Mouse (Mus musculus) limb, embryonic 14.5 days (tissue): ENCODE results near the gene 1700122O11Rik. TPM values are rescaled to one million over a fixed set of nuclear protein-coding genes. Genes with fewer than 3 reads are reported as not detected.
A peak's percentile ranks its signal among the peaks of the same experiment; 100 is the strongest.

ENCODE experiments used
- ATAC-seq: fragments of 200-750 bp; cut with Nextera tagmentation; 2 replicates; pipeline ENCODE4 v1.8.0; 2017; ENCODE audit warnings: low read depth, moderate number of reproducible peaks, moderate TSS enrichment; ENCODE audit not compliant: low FRiP score
- DNase-seq: peaks from one replicate; pipeline ENCODE4 v3.0.0-alpha.2; 2015; ENCODE audit warnings: low spot score
- H3K27ac ChIP-seq: fragments of 300-500 bp; sonication (generic); replicated peaks from 2 replicates; pipeline ENCODE4 v1.5.1; 2014; ENCODE audit warnings: low read depth, mild to moderate bottlenecking, low read length, moderate library complexity, mixed read lengths
- H3K27me3 ChIP-seq: fragments of 300-500 bp; sonication (generic); 2 replicates; pipeline ENCODE4 v1.6.1; 2014; ENCODE audit warnings: low read length, mixed read lengths; ENCODE audit not compliant: control insufficient read depth, insufficient read depth
- H3K36me3 ChIP-seq: fragments of 300-500 bp; sonication (generic); 2 replicates; pipeline ENCODE4 v1.6.1; 2014; ENCODE audit warnings: mild to moderate bottlenecking, low read length, moderate library complexity, mixed read lengths; ENCODE audit not compliant: control insufficient read depth, insufficient read depth
- H3K4me1 ChIP-seq: fragments of 300-500 bp; sonication (generic); 2 replicates; pipeline ENCODE4 v1.6.1; 2014; ENCODE audit warnings: antibody characterized with exemption, low read length, mixed read lengths; ENCODE audit not compliant: control insufficient read depth, insufficient read depth
- H3K4me2 ChIP-seq: fragments of 300-500 bp; sonication (generic); replicated peaks from 2 replicates; pipeline ENCODE4 v1.6.1; 2014; ENCODE audit warnings: low read depth, mild to moderate bottlenecking, low read length, moderate library complexity; ENCODE audit not compliant: severe bottlenecking
- H3K4me3 ChIP-seq: fragments of 300-500 bp; sonication (generic); replicated peaks from 2 replicates; pipeline ENCODE4 v1.5.1; 2014; ENCODE audit warnings: low read length
- H3K9ac ChIP-seq: fragments of 300-500 bp; sonication (generic); 2 replicates; pipeline ENCODE4 v1.6.1; 2014; ENCODE audit warnings: mild to moderate bottlenecking, low read depth, low read length, moderate library complexity; ENCODE audit not compliant: severe bottlenecking
- H3K9me3 ChIP-seq: fragments of 300-500 bp; sonication (generic); 2 replicates; pipeline ENCODE4 v1.6.1; 2016; ENCODE audit warnings: low read length; ENCODE audit not compliant: control insufficient read depth
- POLR2A ChIP-seq: fragments of 200-500 bp; IDR thresholded peaks from 2 replicates; pipeline ENCODE4 v1.8.0; 2012; ENCODE audit warnings: inconsistent platforms, mild to moderate bottlenecking, moderate library complexity, borderline replicate concordance; ENCODE audit not compliant: insufficient read depth, insufficient read length; ENCODE audit errors: extremely low read depth
- WGBS: fragments of 180-500 bp; shearing (Covaris S2); extraction: QIAGEN DNeasy Blood & Tissue Kit; methylation state at CpG from one replicate; pipeline ENCODE4 v1.1.7; 2014; 5-methylcytosine and 5-hydroxymethylcytosine counted together
- polyA plus RNA-seq, 2 experiments: library from polyadenylated mRNA; depleted of rRNA in 1 of 2; stranded (reverse) in 1 of 2; unstranded in 1 of 2; fragments of >200 nt; fragmentation: Nextera tagmentation in 1 of 2; extraction: Ambion mirVana in 1 of 2; gene quantifications; 2 replicates each; pipeline versions ENCODE4 v1.2.1 to v1.2.3; 2012 to 2014

1700122O11Rik gene
- polyA plus RNA-seq, 2 experiments, result not detected

DNA sequence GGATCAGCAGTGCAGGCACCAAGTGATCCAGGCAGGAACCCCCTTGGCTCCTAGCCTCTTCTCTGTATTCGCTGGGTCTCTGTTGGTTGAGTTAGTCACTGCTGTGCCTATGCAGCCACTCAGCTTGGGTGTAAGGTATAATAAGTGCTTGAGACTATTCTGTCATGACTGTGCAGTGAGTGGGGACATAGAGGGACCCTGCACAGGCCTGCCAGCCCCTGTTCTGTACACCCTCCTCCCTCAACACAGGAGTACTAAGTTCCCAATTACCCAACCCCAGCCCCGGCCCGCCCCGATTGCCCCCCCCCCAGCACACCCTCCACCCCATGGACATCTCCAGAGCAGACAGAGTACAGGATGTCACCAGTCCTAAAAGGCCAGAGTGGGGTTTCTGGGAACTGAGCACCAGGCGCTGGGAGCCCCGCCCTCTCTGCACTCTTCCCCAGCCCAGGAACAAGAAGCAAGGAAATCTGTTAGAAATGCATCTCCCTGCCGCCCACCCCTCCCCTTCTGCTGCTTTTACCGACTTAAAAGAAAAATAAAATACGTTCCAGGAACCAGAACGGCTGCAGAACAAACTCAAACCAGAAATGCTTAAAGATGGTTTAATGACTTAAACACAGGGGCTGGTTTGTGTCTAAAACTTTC lies 26.2 kb upstream of the 1700122O11Rik start:
- peak; percentile 75 for ATAC-seq
- Histone ChIP-seq H3K9ac (0 out of 2 replicates have a peak overlapping the region, but pooled peaks have one; percentile 6), H3K4me3 (no peak overlapping the region), H3K9me3 (no peaks in the 10 kb centered on the region), H3K27ac (peak overlapping the region; percentile 86), H3K27me3 (no peaks in the 10 kb centered on the region), H3K4me2 (peak overlapping the region; percentile 28), H3K4me1 (peaks cover 36% of the 10 kb centered on the region), H3K36me3 (no peaks in the 10 kb centered on the region)
- TF ChIP-seq POLR2A, result no peak
- 17% methylated on average over 10 of the region's 10 CpGs for WGBS
- DNase-seq, result peak; percentile 76

DNA sequence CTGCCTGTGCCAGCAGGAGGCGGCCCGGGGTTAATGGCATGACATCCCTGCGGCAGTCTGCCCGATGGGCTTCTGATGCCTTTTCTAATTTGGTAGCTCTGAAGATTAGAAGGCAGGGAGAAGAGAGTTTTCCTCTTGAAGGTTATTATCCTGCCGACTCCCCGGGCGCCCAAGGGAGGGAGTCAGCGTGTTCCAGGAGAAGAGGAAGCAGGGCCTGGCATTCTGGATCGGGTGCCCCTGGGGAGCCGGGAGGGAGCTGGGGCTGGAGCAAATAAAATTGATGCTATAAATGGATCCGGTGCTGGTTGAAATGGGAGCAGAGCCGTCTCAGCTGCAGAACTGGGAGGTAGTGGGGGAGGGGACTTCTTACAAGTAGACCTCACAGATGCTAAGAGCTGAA lies 19.3 kb upstream of the 1700122O11Rik start:
- Histone ChIP-seq H3K4me3 (no peak overlapping the region), H3K4me2 (no peak overlapping the region; the same call in 1 of the 2 replicates), H3K9me3 (no peaks in the 10 kb centered on the region), H3K27ac (0 out of 2 replicates have a peak overlapping the region, but pooled peaks have one; percentile 15), H3K4me1 (peaks cover 16% of the 10 kb centered on the region), H3K27me3 (no peaks in the 10 kb centered on the region), H3K36me3 (no peaks in the 10 kb centered on the region), H3K9ac (peak overlapping the region; percentile 6; the same call in 1 of the 2 replicates)
- TF ChIP-seq POLR2A, result no peak
- ATAC-seq, result no peak
- under 1% methylated on average over 10 of the region's 12 CpGs for WGBS
- DNase-seq, result no peak

DNA sequence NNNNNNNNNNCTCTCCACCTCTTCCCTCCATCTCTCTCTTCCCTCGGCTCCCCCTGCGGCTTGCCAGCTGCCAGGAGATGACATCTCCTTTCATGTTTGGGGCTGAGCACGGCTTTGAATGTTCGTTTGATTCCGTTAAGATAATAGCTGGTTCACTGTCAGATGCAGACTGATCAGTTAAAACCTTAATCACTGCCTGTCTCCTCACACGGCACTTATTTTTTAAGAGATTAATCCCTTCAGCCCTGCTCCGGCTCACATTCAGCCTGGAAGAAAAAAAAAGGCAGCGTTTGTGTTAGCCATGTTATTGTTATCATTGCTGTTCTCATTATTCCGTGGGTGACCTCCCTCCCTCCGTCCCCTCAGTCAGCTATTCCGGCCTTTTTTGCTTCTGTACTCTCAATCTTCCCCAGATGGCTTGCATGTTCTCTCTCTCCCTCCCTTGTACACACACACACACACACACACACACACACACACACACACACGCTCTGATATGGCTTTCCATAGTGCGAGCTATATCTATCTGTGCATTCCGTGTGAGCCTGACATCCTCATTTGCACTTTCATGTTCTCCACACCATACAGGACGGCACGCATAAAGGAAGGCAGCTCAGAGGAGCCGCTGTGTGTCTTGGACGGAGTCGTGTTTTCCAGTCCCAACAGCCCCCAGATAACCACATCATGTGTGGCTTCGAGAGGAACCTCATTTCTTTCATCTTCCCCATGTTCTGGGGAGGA lies 17.2 kb upstream of the 1700122O11Rik start:
- Histone ChIP-seq H3K27me3 (no peaks in the 10 kb centered on the region), H3K4me3 (no peak overlapping the region), H3K9me3 (no peaks in the 10 kb centered on the region), H3K27ac (no peak overlapping the region), H3K36me3 (no peaks in the 10 kb centered on the region), H3K9ac (no peak overlapping the region), H3K4me2 (no peak overlapping the region), H3K4me1 (peaks cover 16% of the 10 kb centered on the region)
- DNase-seq, result no peak
- no peak for TF ChIP-seq POLR2A
- 48% methylated on average over 20 of the region's 20 CpGs for WGBS
- ATAC-seq, result no peak

DNA sequence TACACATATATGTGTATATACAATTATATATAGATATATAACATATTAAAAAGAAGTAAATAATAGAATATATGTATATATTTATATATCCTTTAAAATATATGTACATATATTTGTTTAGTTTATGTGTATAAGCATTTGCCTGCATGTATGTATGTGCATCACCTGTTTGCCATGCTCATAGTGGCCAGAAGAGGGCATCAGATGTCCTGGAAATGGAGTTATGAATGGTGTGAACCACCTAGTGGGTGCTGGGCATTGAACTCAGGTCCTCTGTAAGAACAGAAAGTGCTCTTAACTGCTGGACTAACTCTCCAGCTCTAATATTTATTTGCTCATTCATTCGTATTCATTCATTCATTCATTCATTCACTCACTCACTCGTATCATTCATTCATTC lies 15.6 kb upstream of the 1700122O11Rik start:
- 87% methylated on average over 2 of the region's 2 CpGs for WGBS
- Histone ChIP-seq H3K4me1 (peaks cover 18% of the 10 kb centered on the region), H3K9me3 (no peaks in the 10 kb centered on the region), H3K4me3 (no peak overlapping the region), H3K27ac (no peak overlapping the region), H3K9ac (no peak overlapping the region), H3K36me3 (no peaks in the 10 kb centered on the region), H3K27me3 (no peaks in the 10 kb centered on the region), H3K4me2 (no peak overlapping the region)
- no peak for ATAC-seq
- no peak for TF ChIP-seq POLR2A
- no peak for DNase-seq

DNA sequence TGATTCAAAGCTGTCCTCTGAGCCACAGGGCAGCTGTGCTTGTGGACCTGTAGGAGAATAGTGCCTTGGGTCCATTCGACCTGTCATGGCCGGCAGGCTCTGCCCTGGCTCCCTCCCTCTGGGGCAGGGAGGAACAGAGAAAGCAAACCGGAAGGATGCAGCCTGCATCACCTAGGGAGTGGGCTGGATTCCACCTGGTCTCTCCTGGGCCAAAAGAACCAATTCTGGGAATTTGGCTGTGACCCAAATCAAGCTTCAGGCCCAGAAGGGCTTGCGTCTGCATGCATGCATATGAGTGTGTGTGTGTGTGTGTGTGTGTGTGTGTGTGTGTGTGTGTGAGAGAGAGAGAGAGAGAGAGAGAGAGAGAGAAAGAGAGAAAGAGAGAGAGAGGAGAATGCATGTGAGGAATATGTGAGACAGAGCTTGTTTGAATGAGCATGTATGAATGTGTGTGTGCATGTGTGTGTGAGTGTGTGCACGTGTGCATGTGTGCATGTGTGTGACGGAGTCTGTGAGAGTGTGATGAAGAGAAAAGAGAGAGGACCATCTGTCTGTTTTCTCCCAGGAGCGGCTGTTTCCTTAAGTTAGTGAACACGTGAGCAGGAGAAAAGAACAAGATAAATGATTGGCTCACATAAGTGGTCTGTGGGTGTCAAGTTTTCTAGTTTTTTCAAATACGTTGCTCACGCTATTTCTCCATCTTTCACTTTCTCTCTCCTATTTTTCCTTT lies 14.4 kb upstream of the 1700122O11Rik start:
- H3K9me3 ChIP-seq, result no peaks in the 10 kb centered on the region
- ATAC-seq (no peak), DNase-seq (no peak)
- H3K27ac ChIP-seq, result no peak overlapping the region
- no peak overlapping the region for H3K4me2 ChIP-seq
- H3K36me3 ChIP-seq, result no peaks in the 10 kb centered on the region
- no peak overlapping the region for H3K9ac ChIP-seq
- H3K4me3 ChIP-seq, result no peak overlapping the region
- TF ChIP-seq POLR2A, result no peak
- no peaks in the 10 kb centered on the region for H3K27me3 ChIP-seq
- peaks cover 11% of the 10 kb centered on the region for H3K4me1 ChIP-seq
- WGBS, result 67% methylated on average over 10 of the region's 10 CpGs
